Mouse (Mus musculus) liver, embryonic 16.5 days (tissue): ENCODE results near the gene Hunk. TPM values are rescaled to one million over a fixed set of nuclear protein-coding genes. Genes with fewer than 3 reads are reported as not detected.
A peak's percentile ranks its signal among the peaks of the same experiment; 100 is the strongest.

Experiments
- ATAC-seq: fragments of 200-750 bp; cut with Nextera tagmentation; 2 replicates; pipeline ENCODE4 v1.8.0; 2017; ENCODE audit warnings: low read depth, mild to moderate bottlenecking, moderate number of reproducible peaks, moderate library complexity
- H3K27ac ChIP-seq: fragments of 300-500 bp; sonication (generic); 2 replicates; pipeline ENCODE4 v1.5.1; 2014; ENCODE audit warnings: mild to moderate bottlenecking, low read length
- H3K27me3 ChIP-seq: fragments of 300-500 bp; sonication (generic); 2 replicates; pipeline ENCODE4 v1.6.1; 2014; ENCODE audit warnings: low read depth, low read length, mixed read lengths; ENCODE audit not compliant: control insufficient read depth, insufficient read depth
- H3K36me3 ChIP-seq: fragments of 300-500 bp; sonication (generic); 2 replicates; pipeline ENCODE4 v1.6.1; 2014; ENCODE audit warnings: mild to moderate bottlenecking; ENCODE audit not compliant: control insufficient read depth, insufficient read depth
- H3K4me1 ChIP-seq: fragments of 300-500 bp; sonication (generic); 2 replicates; pipeline ENCODE4 v1.6.1; 2014; ENCODE audit warnings: low read depth, low read length, mixed read lengths; ENCODE audit not compliant: control insufficient read depth
- H3K4me2 ChIP-seq: fragments of 300-500 bp; sonication (generic); 2 replicates; pipeline ENCODE4 v1.6.1; 2014; ENCODE audit warnings: low read depth, low read length, mixed read lengths
- H3K4me3 ChIP-seq: fragments of 300-500 bp; sonication (generic); 2 replicates; pipeline ENCODE4 v1.5.1; 2014; ENCODE audit warnings: low read depth, mild to moderate bottlenecking, low read length
- H3K9ac ChIP-seq: fragments of 300-500 bp; sonication (generic); 2 replicates; pipeline ENCODE4 v1.6.1; 2014; ENCODE audit warnings: low read depth, low read length
- H3K9me3 ChIP-seq: fragments of 300-500 bp; sonication (generic); replicated peaks from 2 replicates; pipeline ENCODE4 v1.6.1; 2016; ENCODE audit warnings: low read length; ENCODE audit not compliant: control insufficient read depth
- WGBS: fragments of 180-500 bp; shearing (Covaris S2); extraction: QIAGEN DNeasy Blood & Tissue Kit; methylation state at CpG from one replicate; pipeline ENCODE4 v1.1.7; 2014; ENCODE audit not compliant: insufficient replicate concordance; 5-methylcytosine and 5-hydroxymethylcytosine counted together
- polyA plus RNA-seq: library from polyadenylated mRNA; unstranded; fragments of >200 nt; fragmentation: Nextera tagmentation; extraction: Ambion mirVana; gene quantifications from 2 replicates; pipeline ENCODE4 v1.2.1, GENCODE M21; 2015

Hunk gene
- polyA plus RNA-seq, 1 experiment from 2014 or later = 1.3 TPM

DNA sequence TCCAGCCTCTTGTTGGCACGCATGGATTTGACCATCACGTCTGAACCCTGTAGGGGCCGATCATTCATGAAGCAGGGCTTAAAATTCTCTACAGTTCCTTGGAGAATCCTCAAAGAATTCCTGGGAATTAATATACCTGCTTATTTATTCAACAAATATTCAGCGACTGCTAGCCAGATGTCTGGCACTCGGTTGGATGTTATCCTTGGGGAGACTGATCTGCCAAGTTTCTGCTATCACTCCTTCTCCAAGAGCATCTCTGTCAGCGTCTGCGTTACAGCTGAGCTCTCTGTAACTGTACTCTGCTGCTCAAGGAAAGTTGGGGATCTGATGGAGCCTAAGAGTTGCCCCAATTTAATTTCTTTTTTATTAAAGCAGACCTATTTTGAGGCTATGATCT lies 25.5 kb upstream of the Hunk start:
- H3K4me3 ChIP-seq = no peak overlapping the region
- H3K9me3 ChIP-seq = no peaks in the 10 kb centered on the region
- WGBS = 69% methylated on average over 7 of the region's 7 CpGs
- H3K36me3 ChIP-seq = no peaks in the 10 kb centered on the region
- H3K27me3 ChIP-seq = no peaks in the 10 kb centered on the region
- ATAC-seq = no peak
- H3K27ac ChIP-seq = no peak overlapping the region
- H3K4me2 ChIP-seq = no peak overlapping the region
- no peak overlapping the region for H3K9ac ChIP-seq
- H3K4me1 ChIP-seq = no peaks in the 10 kb centered on the region

DNA sequence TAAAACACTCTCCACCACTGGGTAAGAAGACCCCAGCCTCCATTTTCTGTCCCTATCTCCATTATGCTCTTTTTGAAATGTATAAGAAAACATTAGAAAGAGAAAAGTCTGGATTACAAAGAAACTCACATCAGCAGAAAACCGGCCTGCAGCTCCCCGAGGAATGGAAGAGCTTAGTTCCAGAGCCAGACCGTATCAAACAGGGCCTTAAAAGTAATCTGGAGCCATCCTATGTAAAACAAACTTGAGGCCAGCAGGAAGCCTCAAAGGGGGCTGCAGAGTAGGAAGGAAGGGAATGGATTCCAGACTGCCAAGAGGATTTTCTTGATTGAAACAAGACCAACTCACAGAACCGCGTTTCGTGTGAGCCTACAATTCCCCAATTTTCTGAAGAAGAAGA lies 22.9 kb upstream of the Hunk start:
- Histone ChIP-seq H3K27me3 (no peaks in the 10 kb centered on the region), H3K36me3 (no peaks in the 10 kb centered on the region), H3K4me1 (no peaks in the 10 kb centered on the region), H3K27ac (no peak overlapping the region), H3K4me2 (no peak overlapping the region), H3K9me3 (no peaks in the 10 kb centered on the region), H3K4me3 (no peak overlapping the region), H3K9ac (no peak overlapping the region)
- no peak for ATAC-seq
- WGBS = 63% methylated on average over 6 of the region's 6 CpGs

DNA sequence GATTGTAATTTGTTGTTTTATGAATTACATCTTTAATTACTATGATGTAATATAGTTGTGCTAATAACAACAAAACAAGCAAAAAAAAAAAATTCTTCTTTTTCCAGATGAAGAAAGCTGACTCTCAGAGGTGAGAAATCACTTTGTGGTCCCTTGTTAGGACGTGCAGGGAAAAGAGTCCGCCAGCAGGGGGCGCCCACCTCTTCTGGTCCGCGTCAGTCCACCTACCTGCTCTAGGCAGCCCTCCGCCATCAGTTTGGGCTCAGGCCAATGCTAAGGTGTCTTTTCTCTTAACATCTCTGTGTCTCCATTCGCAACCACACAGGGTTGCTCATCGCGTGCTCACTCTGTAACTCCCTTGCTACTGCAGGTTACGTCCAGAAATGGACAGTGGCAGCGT lies 5.9 kb upstream of the Hunk start:
- 16% methylated on average over 11 of the region's 11 CpGs for WGBS
- peak; percentile 53; the same call in 1 of the 2 replicates for ATAC-seq

GRCm38 (mm10) chr16:90381633-90382032 lies 4.2 kb upstream of the Hunk start:
- Histone ChIP-seq H3K4me3 (no peak overlapping the region), H3K4me2 (no peak overlapping the region), H3K27ac (no peak overlapping the region), H3K9ac (no peak overlapping the region), H3K9me3 (no peaks in the 10 kb centered on the region), H3K36me3 (no peaks in the 10 kb centered on the region), H3K27me3 (peaks cover 22% of the 10 kb centered on the region), H3K4me1 (no peaks in the 10 kb centered on the region)
- no peak for ATAC-seq
- WGBS = 70% methylated on average over 3 of the region's 3 CpGs

More for the DNA sequence above, 5.9 kb upstream of the Hunk start:
- no peaks in the 10 kb centered on the region for H3K4me1 ChIP-seq
- H3K36me3 ChIP-seq = no peaks in the 10 kb centered on the region
- no peaks in the 10 kb centered on the region for H3K9me3 ChIP-seq
- H3K4me2 ChIP-seq = no peak overlapping the region
- H3K27me3 ChIP-seq = peaks cover 5% of the 10 kb centered on the region
- H3K9ac ChIP-seq = no peak overlapping the region
- no peak overlapping the region for H3K27ac ChIP-seq
- H3K4me3 ChIP-seq = no peak overlapping the region

DNA sequence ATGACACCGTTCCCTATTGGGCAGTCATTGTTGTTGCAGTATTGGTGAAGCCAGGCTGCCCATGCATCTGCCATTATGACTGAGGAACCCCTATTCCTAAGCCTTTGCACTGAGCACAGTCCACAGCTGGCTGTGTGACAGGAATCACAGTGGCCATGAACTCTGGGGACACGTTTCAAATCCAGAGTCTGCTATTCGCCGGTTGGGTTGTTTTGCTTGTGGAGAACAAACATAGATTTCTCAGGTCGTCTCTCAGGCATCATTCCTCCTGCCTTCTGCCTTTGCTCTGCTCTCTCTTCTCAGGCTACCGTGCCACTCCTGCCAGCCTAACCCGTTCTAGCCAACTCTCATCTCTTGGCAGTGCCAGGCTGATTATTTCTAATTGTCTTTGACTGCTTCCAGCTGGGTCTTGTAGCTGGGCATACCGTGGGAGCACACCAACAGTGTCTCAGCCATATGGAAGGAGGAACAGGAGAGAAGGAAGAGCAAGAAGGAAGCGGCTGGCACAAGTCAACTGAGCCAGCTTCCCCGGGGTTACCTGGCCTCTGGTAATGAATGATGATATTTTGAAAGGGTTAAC lies 3.0 kb upstream of the Hunk start:
- H3K9me3 ChIP-seq = no peaks in the 10 kb centered on the region
- WGBS = 62% methylated on average over 10 of the region's 10 CpGs
- peaks cover 30% of the 10 kb centered on the region for H3K27me3 ChIP-seq

DNA sequence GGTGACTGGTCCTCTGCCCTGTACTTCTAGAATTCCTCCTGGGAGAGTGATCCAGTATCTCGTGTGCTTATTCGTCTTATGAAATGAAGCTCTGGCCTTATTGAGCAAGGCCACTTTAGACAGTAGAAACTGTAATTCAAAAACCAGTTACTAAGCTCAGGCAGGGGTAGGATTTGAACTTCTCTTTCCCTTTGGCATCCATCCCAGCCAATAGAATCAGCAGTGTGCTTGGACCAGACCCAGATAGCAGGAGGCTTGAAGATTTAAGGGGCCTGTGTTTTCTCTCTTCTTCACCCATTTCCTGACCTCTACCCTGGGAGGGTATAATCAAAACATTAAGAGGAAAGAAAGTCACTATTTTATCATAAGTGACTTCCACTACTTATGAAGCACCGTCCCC lies 1.8 kb upstream of the Hunk start:
- Histone ChIP-seq H3K36me3 (no peaks in the 10 kb centered on the region), H3K4me2 (no peak overlapping the region), H3K9me3 (no peaks in the 10 kb centered on the region), H3K4me1 (no peaks in the 10 kb centered on the region), H3K9ac (no peak overlapping the region), H3K27ac (no peak overlapping the region), H3K27me3 (peaks cover 30% of the 10 kb centered on the region), H3K4me3 (no peak overlapping the region)
- WGBS = 54% methylated on average over 3 of the region's 3 CpGs
- no peak for ATAC-seq

More for the DNA sequence above, 3.0 kb upstream of the Hunk start:
- H3K36me3 ChIP-seq = no peaks in the 10 kb centered on the region
- H3K4me3 ChIP-seq = no peak overlapping the region
- no peak overlapping the region for H3K27ac ChIP-seq
- no peak for ATAC-seq
- no peak overlapping the region for H3K4me2 ChIP-seq
- H3K9ac ChIP-seq = no peak overlapping the region
- H3K4me1 ChIP-seq = no peaks in the 10 kb centered on the region

DNA sequence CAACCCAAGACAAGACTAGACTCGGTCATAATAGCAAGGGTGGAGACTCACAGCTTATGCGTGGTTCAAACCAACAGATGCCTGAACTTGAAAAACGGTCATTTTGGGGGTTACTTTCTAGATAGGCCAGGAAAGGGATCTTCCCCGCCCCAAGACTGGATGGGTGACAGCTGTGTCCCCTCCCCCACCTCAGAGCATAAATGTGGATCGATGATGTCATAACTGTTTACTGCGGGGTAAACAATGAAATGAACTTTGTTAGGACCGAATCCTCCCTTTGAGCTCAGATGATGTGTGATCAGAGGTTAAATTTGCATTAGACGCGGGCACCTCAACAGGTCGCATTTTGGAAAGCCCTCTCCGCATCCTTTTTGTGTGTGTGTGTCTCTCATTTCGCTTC lies 967 bp upstream of the Hunk start:
- 5% methylated on average over 12 of the region's 12 CpGs for WGBS
- ATAC-seq = no peak
- Histone ChIP-seq H3K4me1 (no peaks in the 10 kb centered on the region), H3K27me3 (peaks cover 30% of the 10 kb centered on the region), H3K4me3 (peak overlapping the region; percentile 61; the same call in 1 of the 2 replicates), H3K4me2 (peak overlapping the region; percentile 54), H3K9me3 (no peaks in the 10 kb centered on the region), H3K9ac (no peak overlapping the region), H3K36me3 (no peaks in the 10 kb centered on the region), H3K27ac (no peak overlapping the region)

DNA sequence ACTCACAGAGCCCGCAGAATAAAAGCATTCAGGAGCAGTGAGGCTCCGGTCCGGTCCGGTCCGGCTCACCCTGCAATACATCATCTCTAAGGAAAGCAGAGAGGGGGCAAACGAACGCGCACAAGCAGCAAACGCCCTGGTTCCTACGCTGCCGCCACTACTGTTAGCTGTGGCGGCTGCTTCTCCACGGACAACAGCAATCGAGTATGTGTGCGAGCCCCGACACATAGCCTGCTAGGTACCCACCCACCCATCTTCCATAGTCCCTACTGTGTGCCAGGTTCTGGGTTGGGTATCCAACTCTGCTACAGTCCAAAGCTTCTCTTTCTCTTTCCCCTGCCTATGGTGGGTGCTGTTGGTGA lies 506 bp upstream of the Hunk start:
- Histone ChIP-seq H3K27ac (peak overlapping the region; percentile 65), H3K4me3 (peak overlapping the region; percentile 61), H3K4me2 (peak overlapping the region; percentile 54), H3K4me1 (no peaks in the 10 kb centered on the region), H3K9ac (peak overlapping the region; percentile 51; the same call in 1 of the 2 replicates), H3K27me3 (peaks cover 30% of the 10 kb centered on the region), H3K9me3 (no peaks in the 10 kb centered on the region), H3K36me3 (no peaks in the 10 kb centered on the region)
- under 1% methylated on average over 16 of the region's 16 CpGs for WGBS
- ATAC-seq = no peak

DNA sequence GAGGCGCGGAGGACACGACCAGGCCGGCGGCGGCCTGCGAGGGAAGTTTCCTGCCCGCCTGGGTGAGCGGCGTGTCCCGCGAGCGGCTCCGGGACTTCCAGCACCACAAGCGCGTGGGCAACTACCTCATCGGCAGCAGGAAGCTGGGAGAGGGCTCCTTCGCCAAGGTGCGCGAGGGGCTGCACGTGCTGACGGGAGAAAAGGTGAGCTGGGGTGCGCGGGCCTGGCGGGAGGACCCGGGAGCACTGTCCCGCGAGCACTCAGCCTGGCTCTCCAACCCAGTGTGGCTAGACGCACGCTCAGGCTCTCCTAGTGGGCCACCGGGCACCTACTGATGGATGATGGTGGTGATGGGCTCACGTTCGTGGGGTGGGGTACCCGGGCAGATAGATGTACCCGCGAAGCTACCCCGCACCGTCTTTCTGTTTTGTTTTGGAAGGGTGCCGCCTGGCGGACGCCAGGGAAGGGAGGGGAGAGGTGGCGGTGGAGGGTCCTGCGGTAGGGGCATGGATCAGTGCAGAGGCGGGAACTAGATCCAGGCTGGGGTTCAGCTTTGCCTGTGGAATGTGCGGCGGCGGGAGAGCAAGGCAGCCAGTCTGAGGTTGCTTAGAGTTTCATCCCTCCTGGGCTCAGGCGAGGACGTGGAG lies 824 bp downstream of the Hunk start:
- H3K27ac ChIP-seq = peak overlapping the region; percentile 65

More for the DNA sequence above, 824 bp downstream of the Hunk start:
- Histone ChIP-seq H3K9ac (peak overlapping the region; percentile 51), H3K36me3 (no peaks in the 10 kb centered on the region), H3K4me3 (peak overlapping the region; percentile 61), H3K4me1 (no peaks in the 10 kb centered on the region), H3K9me3 (no peaks in the 10 kb centered on the region), H3K27me3 (peaks cover 30% of the 10 kb centered on the region), H3K4me2 (peak overlapping the region; percentile 54)
- under 1% methylated on average over 47 of the region's 49 CpGs for WGBS
- ATAC-seq = peak; percentile 40
